Mouse (Mus musculus): ENCODE measurements around the gene 4933430I17Rik. TPM values are rescaled to one million over a fixed set of nuclear protein-coding genes. Genes with fewer than 3 reads are reported as not detected.

Gene 4933430I17Rik
- total and polyA plus RNA-seq, 2 experiments from 2014 or later = 0.83 TPM; not detected in 1

DNA sequence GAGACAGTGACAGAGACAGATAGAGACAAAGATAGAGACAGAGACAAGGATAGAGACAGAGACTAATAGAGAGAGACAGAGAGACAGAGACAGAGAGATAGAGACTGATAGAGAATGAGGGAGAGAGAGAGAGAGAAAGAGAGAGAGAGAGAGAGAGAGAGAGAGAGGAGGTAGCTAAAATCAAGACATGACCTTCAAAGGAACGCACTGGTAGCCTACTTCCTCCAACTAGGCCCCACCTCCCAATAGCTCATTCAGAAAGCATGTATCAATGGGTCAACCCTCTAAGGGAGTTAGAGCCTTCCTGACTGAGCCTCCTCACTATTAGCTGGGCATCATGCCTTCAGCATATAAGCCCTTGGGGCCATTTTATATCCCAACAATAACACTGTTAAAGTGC, 43.2 kb downstream of the 4933430I17Rik start:
- no peaks in the 10 kb centered on the region for H3K36me3 ChIP-seq (ENCODE audit: insufficient read depth, low read length)
- DNase-seq (ENCODE audit: low spot score) (no peak), ATAC-seq (no peak)
- no peak overlapping the region for H3K9ac ChIP-seq (replicated peaks; ENCODE audit: low read length)
- H3K27me3 ChIP-seq (ENCODE audit: insufficient read depth, low read length) = no peaks in the 10 kb centered on the region
- WGBS = 86% methylated on average over 1 of the region's 1 CpGs
- no peak overlapping the region for H3K4me3 ChIP-seq (ENCODE audit: low read length)
- H3K4me1 ChIP-seq (ENCODE audit: insufficient read depth, low read length) = no peaks in the 10 kb centered on the region; the same call in 1 of the 2 replicates
- H3K4me2 ChIP-seq (ENCODE audit: low read depth, low read length) = no peak overlapping the region
- TF ChIP-seq CTCF (IDR thresholded peaks at IDR 0.05; ENCODE audit: low read depth) = no peak
- H3K9me3 ChIP-seq (ENCODE audit: low read length) = no peaks in the 10 kb centered on the region
- H3K27ac ChIP-seq = no peak overlapping the region

DNA sequence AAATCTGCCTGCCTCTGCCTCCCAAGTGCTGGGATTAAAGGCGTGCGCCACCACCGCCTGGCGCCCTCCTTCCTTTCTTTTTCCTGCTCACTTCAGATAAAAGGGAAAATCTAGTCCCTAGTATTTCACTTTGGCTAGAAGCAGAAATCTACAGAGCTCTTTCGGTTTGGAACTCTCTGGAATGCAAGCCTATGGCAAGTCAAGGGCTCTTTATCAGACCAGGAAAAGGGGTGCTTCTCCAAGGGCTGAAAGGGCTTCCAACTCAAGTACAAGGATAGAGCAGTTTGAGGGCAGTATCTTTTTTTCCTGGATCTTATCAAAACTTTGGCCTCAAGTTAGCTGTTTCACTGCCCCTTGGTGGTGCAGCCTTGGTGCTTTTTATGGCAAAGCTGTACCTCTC, 44.4 kb downstream of the 4933430I17Rik start:
- H3K4me1 ChIP-seq (ENCODE audit: insufficient read depth, low read length) = no peaks in the 10 kb centered on the region; the same call in 1 of the 2 replicates
- no peak overlapping the region for H3K9ac ChIP-seq (replicated peaks; ENCODE audit: low read length)
- H3K27ac ChIP-seq = no peak overlapping the region
- no peak overlapping the region for H3K4me2 ChIP-seq (ENCODE audit: low read depth, low read length)
- no peaks in the 10 kb centered on the region for H3K9me3 ChIP-seq (ENCODE audit: low read length)
- WGBS = 94% methylated on average over 5 of the region's 5 CpGs
- H3K4me3 ChIP-seq (ENCODE audit: low read length) = no peak overlapping the region
- DNase-seq (ENCODE audit: low spot score) (no peak), ATAC-seq (no peak)
- no peaks in the 10 kb centered on the region for H3K27me3 ChIP-seq (ENCODE audit: insufficient read depth, low read length)
- H3K36me3 ChIP-seq (ENCODE audit: insufficient read depth, low read length) = no peaks in the 10 kb centered on the region
- TF ChIP-seq CTCF (IDR thresholded peaks at IDR 0.05; ENCODE audit: low read depth) = no peak

DNA sequence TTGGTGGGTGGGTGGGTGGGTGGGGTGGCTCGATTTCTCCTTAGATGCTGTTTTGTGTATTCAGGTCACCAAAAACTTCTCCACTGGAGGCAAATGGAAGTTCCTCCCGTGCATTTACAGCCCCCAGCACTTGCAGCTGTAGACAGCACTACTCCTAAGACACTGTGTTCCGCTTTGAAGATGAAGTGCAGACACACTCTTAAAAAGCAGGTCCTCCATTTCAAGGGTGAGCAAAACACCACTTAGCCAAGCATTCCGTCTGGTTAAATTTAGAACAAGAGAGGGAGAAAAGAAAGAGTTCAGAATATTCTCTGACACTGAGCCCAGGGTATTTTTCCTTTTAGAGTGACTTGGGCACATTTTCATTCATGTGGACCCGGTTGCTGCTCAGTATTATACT, 44.9 kb downstream of the 4933430I17Rik start:
- DNase-seq (ENCODE audit: low spot score) (no peak), ATAC-seq (no peak)
- Histone ChIP-seq H3K9me3 (ENCODE audit: low read length) (no peaks in the 10 kb centered on the region), H3K27ac (no peak overlapping the region), H3K9ac (replicated peaks; ENCODE audit: low read length) (no peak overlapping the region), H3K36me3 (ENCODE audit: insufficient read depth, low read length) (no peaks in the 10 kb centered on the region), H3K27me3 (ENCODE audit: insufficient read depth, low read length) (no peaks in the 10 kb centered on the region), H3K4me3 (ENCODE audit: low read length) (no peak overlapping the region), H3K4me2 (ENCODE audit: low read depth, low read length) (no peak overlapping the region), H3K4me1 (ENCODE audit: insufficient read depth, low read length) (no peaks in the 10 kb centered on the region; the same call in 1 of the 2 replicates)
- WGBS = 71% methylated on average over 5 of the region's 5 CpGs
- TF ChIP-seq CTCF (IDR thresholded peaks at IDR 0.05; ENCODE audit: low read depth) = no peak

DNA sequence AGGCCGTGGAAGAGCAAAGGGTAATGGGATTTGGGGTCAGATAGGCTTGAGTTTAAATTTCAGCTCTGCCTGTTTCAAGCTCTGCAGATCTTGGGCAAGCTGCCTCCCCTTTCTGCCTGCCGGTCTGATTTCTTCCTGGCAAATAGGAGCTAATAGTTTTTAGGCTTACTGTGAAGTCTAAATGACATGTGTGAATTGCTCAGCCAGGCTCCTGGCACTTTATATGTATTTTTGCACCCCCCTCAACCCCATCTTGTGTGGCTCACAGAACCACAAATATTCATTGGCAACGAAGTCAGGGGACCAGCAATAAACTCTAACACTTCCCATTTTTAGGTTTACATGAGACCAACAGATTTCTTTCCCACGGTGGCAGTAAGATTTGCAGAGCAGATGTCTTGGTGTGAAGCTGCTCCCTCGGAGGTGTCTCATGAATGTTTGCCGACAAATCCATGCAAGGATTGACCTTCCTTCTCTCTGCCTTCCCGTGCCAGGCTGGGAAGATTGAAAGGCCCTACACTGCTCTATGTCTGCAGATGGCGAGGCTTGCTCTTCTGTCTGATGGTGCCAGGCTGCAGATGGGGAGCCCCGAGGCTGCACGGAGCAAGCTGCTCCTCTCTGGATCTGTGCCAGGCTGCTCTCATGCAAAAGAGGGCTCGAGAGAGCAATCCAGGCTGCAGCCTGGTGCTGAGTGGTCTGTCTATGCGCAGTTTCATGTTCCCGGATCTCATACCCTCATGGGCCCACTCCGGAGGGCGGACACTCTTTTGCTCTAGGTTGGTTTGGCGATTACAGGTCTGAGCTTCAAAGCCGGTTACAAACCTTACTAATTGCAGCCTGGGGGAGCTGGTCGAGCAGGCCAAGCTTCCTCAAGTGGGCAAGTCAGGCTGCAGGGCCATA, 57.4 kb downstream of the 4933430I17Rik start:
- no peak for TF ChIP-seq CTCF (IDR thresholded peaks at IDR 0.05; ENCODE audit: low read depth)
- H3K9ac ChIP-seq (replicated peaks; ENCODE audit: low read length) = peak overlapping the region; percentile 35; the same call in 1 of the 2 replicates
- peaks cover 21% of the 10 kb centered on the region for H3K4me1 ChIP-seq (ENCODE audit: insufficient read depth, low read length)
- 12% methylated on average over 18 of the region's 18 CpGs for WGBS
- no peaks in the 10 kb centered on the region for H3K27me3 ChIP-seq (ENCODE audit: insufficient read depth, low read length)
- H3K36me3 ChIP-seq (ENCODE audit: insufficient read depth, low read length) = no peaks in the 10 kb centered on the region
- ATAC-seq = peak; percentile 92
- no peaks in the 10 kb centered on the region for H3K9me3 ChIP-seq (ENCODE audit: low read length)
- DNase-seq (ENCODE audit: low spot score) = peak; percentile 96
- peak overlapping the region; percentile 88 for H3K27ac ChIP-seq
- H3K4me2 ChIP-seq (ENCODE audit: low read depth, low read length) = peak overlapping the region; percentile 91
- H3K4me3 ChIP-seq (ENCODE audit: low read length) = peak overlapping the region; percentile 41

DNA sequence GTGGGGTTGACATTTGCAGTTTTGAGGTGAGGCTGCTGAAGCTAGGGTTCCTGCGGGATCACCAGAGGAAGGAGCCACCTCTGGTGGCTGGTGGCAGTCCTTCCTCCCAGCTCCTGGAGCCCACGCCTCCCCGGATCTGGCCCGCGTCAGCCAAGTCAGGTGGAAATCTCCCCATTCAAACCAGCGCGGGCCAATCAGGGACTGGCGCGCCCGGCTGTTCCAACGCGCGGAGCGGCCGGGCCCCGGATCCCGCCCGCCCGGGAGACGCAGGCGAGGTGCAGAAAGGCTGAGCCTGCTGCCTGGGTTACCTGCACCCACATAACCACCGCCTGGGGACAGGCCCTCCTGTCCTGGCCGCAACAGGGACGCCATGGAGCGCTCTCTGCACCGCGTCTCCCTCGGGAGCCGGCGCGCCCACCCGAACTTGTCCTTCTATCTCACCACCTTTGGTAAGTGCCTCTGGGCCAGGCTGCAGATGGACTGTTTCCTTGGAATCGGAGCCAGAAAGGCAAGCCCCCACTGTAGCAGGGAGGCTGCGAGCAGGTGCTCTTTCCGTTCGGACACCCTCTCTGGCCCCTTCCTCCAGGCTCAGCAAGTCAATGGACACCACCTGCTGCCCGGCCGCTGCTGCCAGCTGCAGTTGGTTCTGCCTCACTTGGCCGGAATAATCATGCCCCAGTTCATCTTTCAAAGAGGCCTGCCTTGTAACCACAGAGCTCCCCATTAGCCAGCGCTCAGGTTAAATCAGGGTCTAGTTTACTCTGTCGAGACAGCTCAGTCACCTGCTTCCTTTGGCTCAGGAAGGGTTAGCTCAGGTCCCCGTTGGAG, 58.3 kb downstream of the 4933430I17Rik start:
- Histone ChIP-seq H3K27me3 (ENCODE audit: insufficient read depth, low read length) (no peaks in the 10 kb centered on the region), H3K36me3 (ENCODE audit: insufficient read depth, low read length) (no peaks in the 10 kb centered on the region), H3K27ac (peak overlapping the region; percentile 88), H3K9ac (replicated peaks; ENCODE audit: low read length) (peak overlapping the region; percentile 35), H3K4me2 (ENCODE audit: low read depth, low read length) (peak overlapping the region; percentile 91), H3K4me1 (ENCODE audit: insufficient read depth, low read length) (peaks cover 21% of the 10 kb centered on the region), H3K9me3 (ENCODE audit: low read length) (no peaks in the 10 kb centered on the region), H3K4me3 (ENCODE audit: low read length) (peak overlapping the region; percentile 41)
- DNase-seq (ENCODE audit: low spot score) = peak; percentile 80
- WGBS = 2% methylated on average over 42 of the region's 42 CpGs
- peak; percentile 35 for TF ChIP-seq CTCF (IDR thresholded peaks at IDR 0.05; ENCODE audit: low read depth)
- ATAC-seq = peak; percentile 80

DNA sequence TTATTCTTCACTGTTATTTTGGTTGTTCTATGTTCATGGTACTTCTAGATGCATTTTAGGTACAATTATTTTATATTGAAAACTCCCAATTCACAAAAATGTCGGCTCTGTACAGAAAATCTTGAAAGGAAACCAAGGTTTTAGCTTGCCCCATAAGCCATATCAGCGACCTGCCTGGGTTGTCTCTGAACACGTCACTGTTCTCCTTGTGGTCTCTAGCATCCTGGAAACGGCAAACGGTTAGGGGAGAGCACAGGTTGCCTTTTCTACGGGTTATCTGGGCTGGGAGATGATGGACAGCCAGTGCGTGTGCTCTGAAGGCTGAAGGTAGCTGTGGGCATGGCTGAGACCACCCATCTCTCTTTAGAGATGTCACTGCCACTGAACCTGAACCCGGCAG, 61.9 kb downstream of the 4933430I17Rik start:
- Histone ChIP-seq H3K27me3 (ENCODE audit: insufficient read depth, low read length) (no peaks in the 10 kb centered on the region), H3K9me3 (ENCODE audit: low read length) (no peaks in the 10 kb centered on the region), H3K4me2 (ENCODE audit: low read depth, low read length) (no peak overlapping the region), H3K4me3 (ENCODE audit: low read length) (no peak overlapping the region), H3K9ac (replicated peaks; ENCODE audit: low read length) (no peak overlapping the region), H3K36me3 (ENCODE audit: insufficient read depth, low read length) (no peaks in the 10 kb centered on the region), H3K4me1 (ENCODE audit: insufficient read depth, low read length) (peaks cover 20% of the 10 kb centered on the region), H3K27ac (no peak overlapping the region)
- ATAC-seq = no peak
- no peak for TF ChIP-seq CTCF (IDR thresholded peaks at IDR 0.05; ENCODE audit: low read depth)
- no peak for DNase-seq (ENCODE audit: low spot score)
- 88% methylated on average over 8 of the region's 8 CpGs for WGBS

All from hindbrain, postnatal 0 days (tissue).